Mouse (Mus musculus) E14TG2a.4 (cell line): ENCODE measurements at regions not wholly inside any gene's neighbourhood (a gene's known extent, or its start where the extent isn't known, plus 50 kb on each side); places are given as distances from the start of the nearest gene placed in this dataset.

Experiments used
- CTCF ChIP-seq: conservative IDR thresholded peaks from 2 replicates; pipeline ENCODE4 v1.5.1; 2014; ENCODE audit warnings: low read length
- NANOG ChIP-seq: IDR thresholded peaks from 2 replicates; pipeline ENCODE4 v1.6.1; 2014; ENCODE audit warnings: borderline replicate concordance, low read length, mixed read lengths
- POU5F1 ChIP-seq: IDR thresholded peaks from 2 replicates; pipeline ENCODE4 v1.6.1; 2014; ENCODE audit warnings: low read length, borderline replicate concordance

- no peak for TF ChIP-seq CTCF
- no peak for TF ChIP-seq NANOG
- no peak for TF ChIP-seq POU5F1
These were observed 88.0 kb downstream of the Tfap2a start for GRCm38 (mm10) chr13:40650036-40650709.
